Mouse (Mus musculus) hindbrain, embryonic 13.5 days (tissue): ENCODE measurements at regions not wholly inside any gene's neighbourhood (a gene's known extent, or its start where the extent isn't known, plus 50 kb on each side); places are given as distances from the start of the nearest gene placed in this dataset.

Experiments used
- ATAC-seq: fragments of 200-750 bp; cut with Nextera tagmentation; 2 replicates; pipeline ENCODE4 v1.8.0; 2017; ENCODE audit warnings: moderate TSS enrichment; ENCODE audit not compliant: low FRiP score
- H3K27ac ChIP-seq: fragments of 300-500 bp; sonication (generic); 2 replicates; pipeline ENCODE4 v1.5.1; 2015; ENCODE audit warnings: inconsistent platforms, mild to moderate bottlenecking, moderate library complexity
- H3K27me3 ChIP-seq: fragments of 300-500 bp; sonication (generic); 2 replicates; pipeline ENCODE4 v1.6.1; 2015; ENCODE audit warnings: mild to moderate bottlenecking, inconsistent platforms
- H3K36me3 ChIP-seq: fragments of 300-500 bp; sonication (generic); 2 replicates; pipeline ENCODE4 v1.6.1; 2015; ENCODE audit warnings: mild to moderate bottlenecking, inconsistent platforms
- H3K4me1 ChIP-seq: fragments of 300-500 bp; sonication (generic); replicated peaks from 2 replicates; pipeline ENCODE4 v1.6.1; 2015; ENCODE audit warnings: inconsistent platforms
- H3K4me2 ChIP-seq: fragments of 300-500 bp; sonication (generic); 2 replicates; pipeline ENCODE4 v1.6.1; 2015; ENCODE audit warnings: inconsistent platforms, mild to moderate bottlenecking, moderate library complexity
- H3K4me3 ChIP-seq: fragments of 300-500 bp; sonication (generic); 2 replicates; pipeline ENCODE4 v1.5.1; 2015; ENCODE audit warnings: mild to moderate bottlenecking, inconsistent platforms
- H3K9ac ChIP-seq: fragments of 300-500 bp; sonication (generic); 2 replicates; pipeline ENCODE4 v1.6.1; 2015; ENCODE audit warnings: mild to moderate bottlenecking, inconsistent platforms
- H3K9me3 ChIP-seq: fragments of 300-500 bp; sonication (generic); 2 replicates; pipeline ENCODE4 v1.6.1; 2016; ENCODE audit warnings: inconsistent platforms
- WGBS: fragments of 180-500 bp; shearing (Covaris S2); methylation state at CpG from one replicate; pipeline ENCODE4 v1.1.7; 2015; 5-methylcytosine and 5-hydroxymethylcytosine counted together

DNA sequence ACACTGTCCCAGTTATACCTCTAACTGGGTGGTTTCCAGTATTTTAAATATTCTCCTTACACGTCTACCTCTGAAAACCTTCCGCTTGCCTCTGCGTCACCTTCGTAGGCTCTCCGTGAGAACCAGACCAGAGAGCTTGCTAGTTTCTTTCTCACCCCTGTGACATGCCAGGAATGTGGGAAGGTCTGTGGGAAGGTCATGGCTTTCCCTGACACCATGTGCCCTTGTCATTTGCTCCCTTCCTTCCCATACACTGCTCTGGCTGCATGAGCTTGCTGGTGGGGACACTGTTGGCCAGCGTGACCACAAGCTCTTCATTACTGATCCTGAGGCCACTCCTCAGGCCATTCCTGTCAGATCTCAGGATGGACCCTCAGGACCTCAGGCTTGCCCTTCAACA is 66.5 kb upstream of the Slc38a4 start:
- H3K9ac ChIP-seq = no peak overlapping the region
- 92% methylated on average over 6 of the region's 6 CpGs for WGBS

DNA sequence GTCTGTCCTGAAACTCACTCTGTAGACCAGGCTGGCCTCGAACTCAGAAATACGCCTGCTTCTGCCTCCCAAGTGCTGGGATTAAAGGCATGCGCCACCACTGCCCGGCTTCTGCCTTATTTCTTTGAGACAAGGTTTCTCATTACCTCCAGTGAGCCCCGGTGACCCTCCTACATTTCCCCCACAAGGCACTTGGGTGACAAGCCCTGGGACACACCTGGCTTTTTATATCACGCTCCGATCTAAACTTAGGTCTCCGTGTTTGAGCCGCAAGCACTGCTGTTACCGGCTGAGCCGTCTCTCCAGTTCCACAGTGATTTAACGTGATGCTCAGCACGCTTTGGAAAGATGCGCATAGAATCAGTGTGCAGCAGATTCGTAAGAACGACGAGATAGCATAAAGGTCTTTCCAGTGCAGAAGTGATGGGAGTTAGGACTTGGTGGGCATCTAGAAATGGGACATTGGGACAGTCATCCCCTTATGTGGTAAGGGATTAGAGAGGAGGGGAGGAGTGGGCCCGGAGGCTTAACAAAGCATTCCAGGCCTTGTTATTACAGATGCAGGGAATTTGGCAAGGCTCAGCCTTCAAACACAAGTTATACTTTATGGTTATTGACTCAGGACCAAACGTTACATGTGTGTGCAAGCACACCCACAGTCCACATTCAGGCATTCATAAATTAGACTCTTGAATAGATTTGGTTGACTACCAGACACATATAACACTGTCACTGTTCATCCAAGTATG is 56.9 kb upstream of the Slc38a4 start:
- no peaks in the 10 kb centered on the region for H3K4me1 ChIP-seq

More for the DNA sequence above, 66.5 kb upstream of the Slc38a4 start:
- Histone ChIP-seq H3K4me3 (no peak overlapping the region), H3K4me1 (no peaks in the 10 kb centered on the region), H3K27ac (no peak overlapping the region), H3K27me3 (no peaks in the 10 kb centered on the region), H3K4me2 (no peak overlapping the region), H3K9me3 (no peaks in the 10 kb centered on the region), H3K36me3 (no peaks in the 10 kb centered on the region)
- no peak for ATAC-seq

DNA sequence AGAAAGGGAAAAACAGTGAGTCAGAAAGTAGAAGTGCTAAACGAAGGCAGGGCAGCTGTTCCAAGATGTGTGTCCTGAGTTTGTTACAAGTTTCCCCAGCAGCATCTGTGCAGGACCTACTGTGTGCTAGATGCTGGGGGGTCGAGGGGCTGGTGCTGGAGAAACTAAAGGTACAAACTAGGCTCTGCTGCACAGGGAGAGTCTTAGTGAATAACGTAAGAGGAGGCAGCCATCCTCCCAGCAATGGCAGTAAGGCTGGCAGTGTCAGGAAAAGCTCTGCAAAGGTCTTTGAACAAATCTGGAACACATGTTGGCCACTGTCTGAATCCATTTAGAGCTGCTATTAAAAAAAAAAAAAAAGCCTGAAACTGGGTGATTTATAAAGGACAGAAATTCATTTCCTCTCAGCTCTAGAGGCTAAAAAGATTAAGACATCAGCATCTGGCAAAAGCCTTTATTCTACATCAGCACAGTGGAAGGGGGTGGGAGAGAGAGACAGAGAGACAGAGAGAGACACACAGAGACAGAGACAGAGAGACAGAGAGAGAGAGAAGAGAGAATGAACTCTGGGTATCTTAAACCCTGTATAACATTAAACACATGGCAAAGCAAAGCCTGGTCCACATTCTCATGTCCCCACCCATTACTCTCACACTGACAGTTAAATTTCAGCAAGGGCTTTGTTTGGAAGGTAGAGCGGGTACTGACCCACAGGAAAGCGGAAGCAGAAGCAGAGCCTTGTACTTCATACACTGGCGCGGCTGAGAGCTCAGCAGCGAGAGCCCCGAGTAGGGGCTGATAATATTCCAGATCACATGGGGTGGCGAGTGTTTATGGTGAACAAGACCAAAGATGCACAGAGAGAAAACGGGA is 55.8 kb upstream of the Slc38a4 start:
- H3K4me2 ChIP-seq = no peak overlapping the region
- no peaks in the 10 kb centered on the region for H3K27me3 ChIP-seq
- WGBS = 84% methylated on average over 11 of the region's 11 CpGs

More for the DNA sequence above, 56.9 kb upstream of the Slc38a4 start:
- ATAC-seq = no peak
- H3K9ac ChIP-seq = no peak overlapping the region
- H3K27me3 ChIP-seq = no peaks in the 10 kb centered on the region
- no peak overlapping the region for H3K4me3 ChIP-seq
- no peaks in the 10 kb centered on the region for H3K9me3 ChIP-seq
- H3K4me2 ChIP-seq = no peak overlapping the region
- H3K27ac ChIP-seq = no peak overlapping the region
- 88% methylated on average over 19 of the region's 19 CpGs for WGBS
- H3K36me3 ChIP-seq = no peaks in the 10 kb centered on the region

GRCm38 (mm10) chr15:97107779-97108178 is 52.0 kb upstream of the Slc38a4 start:
- Histone ChIP-seq H3K9me3 (no peaks in the 10 kb centered on the region), H3K27ac (no peak overlapping the region), H3K9ac (no peak overlapping the region), H3K36me3 (no peaks in the 10 kb centered on the region), H3K4me3 (no peak overlapping the region), H3K4me1 (no peaks in the 10 kb centered on the region), H3K4me2 (no peak overlapping the region), H3K27me3 (no peaks in the 10 kb centered on the region)
- no peak for ATAC-seq
- WGBS = 44% methylated on average over 10 of the region's 10 CpGs

More for the DNA sequence above, 55.8 kb upstream of the Slc38a4 start:
- Histone ChIP-seq H3K4me3 (no peak overlapping the region), H3K36me3 (no peaks in the 10 kb centered on the region), H3K9ac (no peak overlapping the region), H3K9me3 (no peaks in the 10 kb centered on the region), H3K4me1 (no peaks in the 10 kb centered on the region), H3K27ac (no peak overlapping the region)
- ATAC-seq = no peak

DNA sequence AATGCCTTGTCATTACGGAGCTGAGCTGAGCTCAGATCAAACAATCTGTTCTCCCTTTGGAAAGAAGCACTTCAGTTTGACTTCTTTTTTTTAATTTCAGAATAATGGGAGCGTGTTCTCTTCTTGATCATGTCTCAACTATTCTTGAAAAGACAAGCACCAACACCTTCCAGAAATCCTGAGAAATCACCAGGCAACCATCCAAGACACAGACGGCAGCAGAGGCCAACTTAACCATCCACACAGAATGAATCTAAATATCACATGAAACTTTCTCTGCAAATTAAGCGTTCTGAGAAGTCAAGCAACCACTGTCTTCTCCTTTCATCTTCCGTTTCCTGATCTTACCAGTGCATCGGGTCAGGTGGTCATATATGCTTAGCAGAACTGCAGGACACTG is 50.8 kb upstream of the Slc38a4 start:
- Histone ChIP-seq H3K9ac (no peak overlapping the region), H3K4me2 (no peak overlapping the region), H3K4me3 (no peak overlapping the region), H3K4me1 (no peaks in the 10 kb centered on the region), H3K36me3 (no peaks in the 10 kb centered on the region), H3K9me3 (no peaks in the 10 kb centered on the region), H3K27ac (no peak overlapping the region), H3K27me3 (no peaks in the 10 kb centered on the region)
- ATAC-seq = no peak
- WGBS = 89% methylated on average over 6 of the region's 6 CpGs
